Mouse (Mus musculus): ENCODE measurements at regions not wholly inside any gene's neighbourhood (a gene's known extent, or its start where the extent isn't known, plus 50 kb on each side); places are given as distances from the start of the nearest gene placed in this dataset.
"Not testable (repeated sequence)": the region's sequence is repeated elsewhere in the genome, so short reads cannot be mapped to it uniquely, and the experiment has no call there.

GRCm38 (mm10) chr13:111860931-111861330 lies 52.1 kb upstream of the Map3k1 start:
- DNase-seq (ENCODE audit: low read depth, low spot score): no peak

GRCm38 (mm10) chr13:111862316-111862715 lies 53.5 kb upstream of the Map3k1 start:
- DNase-seq (ENCODE audit: low read depth, low spot score): no peak

DNA sequence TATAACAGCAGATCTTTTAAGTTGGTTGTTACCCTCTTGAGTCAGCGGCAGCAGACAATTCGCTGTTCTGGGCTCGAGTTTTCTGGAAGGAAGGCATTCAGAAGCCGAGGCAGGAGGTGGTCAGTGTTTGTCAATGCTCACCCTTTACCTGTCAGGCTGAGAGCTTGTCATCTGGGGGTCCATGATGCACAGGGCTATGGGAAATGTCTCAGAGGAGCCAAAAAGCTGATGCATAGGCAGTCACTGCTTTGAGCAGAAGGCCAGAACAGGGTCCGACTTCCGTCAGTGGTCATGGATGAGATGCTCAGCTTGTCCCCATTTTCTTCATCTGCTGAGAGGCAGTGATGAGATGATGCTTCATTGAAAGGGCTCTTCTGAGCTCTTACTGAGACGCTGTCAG lies 57.2 kb upstream of the Map3k1 start:
- no peak for DNase-seq (ENCODE audit: low read depth, low spot score)

DNA sequence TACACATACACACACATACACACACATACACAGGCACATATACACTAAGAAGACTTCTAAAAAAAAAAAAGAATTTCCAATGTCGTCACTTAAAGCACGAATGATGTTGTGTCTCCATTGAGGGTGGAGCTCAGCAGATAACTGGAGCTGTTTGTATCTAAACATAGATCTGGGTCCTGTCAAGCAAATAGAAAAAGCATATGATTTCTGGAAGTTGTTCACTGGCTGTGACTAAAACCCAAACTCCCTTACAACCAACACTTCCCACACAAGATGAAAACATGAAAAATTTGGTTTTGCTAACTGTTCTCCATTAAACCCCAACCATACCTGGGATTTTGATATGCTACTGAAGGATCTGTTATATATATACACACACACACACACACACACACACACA lies 58.5 kb upstream of the Map3k1 start:
- no peak for DNase-seq (ENCODE audit: low read depth, low spot score)

DNA sequence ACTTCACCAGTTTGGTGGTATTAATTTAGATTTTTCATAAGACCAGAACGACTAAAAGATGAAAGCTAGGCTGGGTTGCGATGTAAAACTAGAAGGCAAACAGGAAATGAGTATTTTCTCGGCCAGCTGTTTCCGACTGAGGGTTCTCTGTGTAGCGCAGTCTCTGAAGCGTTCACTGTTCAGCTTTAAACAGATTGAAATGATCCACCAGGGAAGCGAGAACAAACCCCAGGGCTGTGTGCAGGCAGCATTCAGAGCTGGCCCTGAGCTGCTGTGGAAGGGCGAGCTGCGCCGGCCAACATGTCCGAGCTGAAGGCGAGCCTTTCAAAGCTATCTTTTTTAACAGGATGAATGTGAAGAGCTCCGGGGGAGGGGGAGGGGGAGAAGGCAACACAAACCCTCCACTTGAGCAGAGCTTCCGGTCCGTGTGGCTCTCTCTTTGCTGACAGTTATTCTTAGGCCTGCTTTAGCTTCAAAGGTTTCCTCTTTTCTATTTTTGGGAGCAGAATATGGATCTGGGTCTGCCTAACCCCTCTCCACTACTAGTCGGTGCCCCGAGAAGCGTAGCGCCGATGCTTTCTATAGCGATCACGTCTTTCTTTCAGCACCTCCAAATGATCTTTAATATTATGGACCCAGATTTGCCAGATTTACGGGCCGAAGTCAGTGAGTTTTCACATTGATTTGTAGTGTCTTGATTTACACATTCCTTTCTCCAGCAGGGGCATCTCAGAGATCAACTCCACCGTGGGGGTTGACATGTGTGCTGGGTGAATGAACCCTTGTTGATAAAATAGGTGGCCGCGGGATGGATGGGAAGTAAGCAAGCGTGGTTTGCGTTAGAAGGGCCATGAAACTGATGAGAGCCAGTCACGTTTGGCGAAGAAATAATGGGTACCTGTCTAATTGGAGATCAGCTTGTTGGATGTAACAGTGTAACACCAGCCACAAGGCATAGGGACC lies 59.3 kb upstream of the Map3k1 start:
- DNase-seq (ENCODE audit: low read depth, low spot score): peak; percentile 59

DNA sequence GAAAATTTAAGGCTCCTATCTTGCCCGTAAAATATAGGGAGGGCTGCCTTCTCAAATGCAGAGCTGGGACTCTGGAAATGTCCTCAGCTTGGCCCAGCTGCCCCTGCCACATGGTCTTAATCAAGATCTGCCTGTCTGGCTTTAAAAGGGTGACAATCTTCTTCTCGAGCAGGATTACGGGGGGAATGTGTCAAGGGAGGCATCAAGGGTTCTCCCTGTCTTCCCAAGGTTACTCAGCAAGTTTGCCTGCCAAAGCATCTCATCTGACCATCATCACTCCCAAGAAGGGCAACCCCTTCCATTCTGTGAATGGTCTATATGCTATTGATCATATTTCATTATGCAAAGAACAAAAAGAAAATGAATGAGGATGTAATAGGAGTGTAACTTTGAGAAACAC lies 60.2 kb upstream of the Map3k1 start:
- DNase-seq (ENCODE audit: low read depth, low spot score): no peak

- DNase-seq (ENCODE audit: low read depth, low spot score): no peak
Measured at GRCm38 (mm10) chr13:111869771-111870437, 61.1 kb upstream of the Map3k1 start.

DNA sequence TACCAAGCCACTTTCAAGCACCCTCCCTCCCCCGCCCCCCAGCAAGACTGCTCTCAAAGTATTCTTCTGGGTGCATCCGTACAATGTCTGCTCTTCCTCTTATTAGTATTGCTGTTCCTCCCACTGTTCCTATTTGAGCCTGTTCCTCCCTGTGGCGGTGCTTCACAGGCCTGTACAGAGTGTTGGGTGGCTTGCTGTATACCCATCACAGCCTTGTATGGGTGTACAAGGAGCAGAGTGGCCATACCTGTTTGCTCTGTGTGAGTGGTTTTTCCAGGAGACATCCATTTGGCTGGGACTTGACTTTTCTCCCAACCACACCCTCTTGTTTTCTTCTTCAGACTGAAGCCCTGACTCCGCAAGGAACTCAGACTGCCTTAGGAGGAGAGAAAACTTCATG lies 61.7 kb upstream of the Map3k1 start:
- DNase-seq (ENCODE audit: low read depth, low spot score): no peak

DNA sequence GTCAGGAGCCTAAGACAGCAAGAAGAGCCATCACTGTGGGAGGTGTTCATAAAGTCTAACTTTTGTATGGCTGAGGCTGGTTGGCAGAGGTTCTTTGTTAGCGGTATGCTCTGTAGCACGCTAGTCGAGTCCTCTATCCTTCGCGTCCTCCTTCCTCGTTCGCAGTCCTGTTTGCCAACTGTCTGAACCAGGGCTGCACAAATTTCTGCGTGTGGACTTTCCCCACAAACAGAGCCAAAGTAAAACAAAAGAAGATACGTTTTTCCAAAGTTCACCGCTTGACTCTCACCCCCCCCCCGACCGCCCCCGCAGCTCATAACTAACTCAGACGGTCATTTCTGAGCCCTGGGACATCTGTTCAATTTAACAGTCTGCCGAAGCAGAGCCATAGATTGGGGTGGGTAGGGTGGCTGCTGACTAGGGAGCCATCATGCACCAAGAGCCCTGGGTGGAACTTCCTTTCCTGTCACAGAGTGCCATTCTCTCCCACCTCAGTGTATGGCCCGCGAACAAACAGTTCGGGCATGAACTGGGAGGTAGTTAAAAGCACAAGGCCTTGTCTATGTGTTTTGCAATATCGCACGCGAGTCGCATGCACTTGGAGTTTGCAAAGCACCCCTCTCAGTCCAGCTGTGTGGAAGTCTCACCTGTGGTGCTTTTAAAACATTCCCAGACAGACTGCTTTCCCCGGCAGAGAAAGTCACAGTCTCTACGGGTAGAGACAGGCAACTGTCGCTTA lies 63.0 kb upstream of the Map3k1 start:
- no peak for DNase-seq (ENCODE audit: low read depth, low spot score)

- DNase-seq (ENCODE audit: low read depth, low spot score): no peak
Measured at GRCm38 (mm10) chr13:111874330-111874729, 65.5 kb upstream of the Map3k1 start.

- no peak for DNase-seq (ENCODE audit: low read depth, low spot score)
Measured at GRCm38 (mm10) chr13:111876404-111876803, 67.6 kb upstream of the Map3k1 start.

DNA sequence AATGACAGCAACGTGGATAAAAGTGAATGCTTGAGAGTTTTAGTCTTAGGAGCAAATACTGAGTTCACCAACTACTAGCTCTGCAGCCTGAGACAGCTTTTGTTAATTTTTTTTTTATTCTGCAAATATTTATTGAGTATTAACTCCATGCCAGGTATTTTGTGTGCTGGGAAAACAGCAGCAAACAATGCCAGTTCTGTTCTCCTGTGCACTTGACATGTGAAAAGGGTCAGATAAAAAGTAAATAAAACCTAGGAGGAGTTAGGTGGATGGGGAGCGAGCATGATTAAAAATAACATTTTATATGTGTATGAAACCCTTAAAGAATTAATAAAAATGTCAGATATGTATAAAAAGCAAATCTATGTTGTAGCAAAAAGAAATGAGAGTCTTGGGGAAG lies 68.1 kb upstream of the Map3k1 start:
- no peak for DNase-seq (ENCODE audit: low read depth, low spot score)

- not testable (repeated sequence) for DNase-seq (ENCODE audit: low read depth, low spot score)
Measured at GRCm38 (mm10) chr13:111883768-111884566, 75.2 kb upstream of the Map3k1 start.

DNA sequence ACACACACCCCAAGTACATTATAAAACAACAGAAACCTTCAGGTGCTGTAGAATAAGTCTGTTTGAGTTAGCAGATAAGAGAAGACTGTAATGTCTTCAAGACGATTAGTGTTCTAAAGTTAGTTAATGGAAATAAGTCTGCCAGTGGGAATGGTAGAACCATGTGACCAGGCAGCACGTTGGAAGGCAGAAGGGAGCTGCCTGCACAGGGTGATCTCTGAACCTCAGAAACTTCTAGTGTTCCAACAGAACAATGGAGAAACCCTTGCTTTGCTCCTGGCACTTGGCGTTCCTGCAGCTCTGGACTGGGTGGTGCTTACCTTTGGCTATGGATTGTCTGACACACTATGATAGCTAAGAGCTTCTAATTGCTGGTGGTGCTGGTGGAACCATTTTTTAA lies 82.0 kb upstream of the Map3k1 start:
- no peak for DNase-seq (ENCODE audit: low read depth, low spot score)

GRCm38 (mm10) chr13:111892141-111892540 lies 83.3 kb upstream of the Map3k1 start:
- DNase-seq (ENCODE audit: low read depth, low spot score): no peak

DNA sequence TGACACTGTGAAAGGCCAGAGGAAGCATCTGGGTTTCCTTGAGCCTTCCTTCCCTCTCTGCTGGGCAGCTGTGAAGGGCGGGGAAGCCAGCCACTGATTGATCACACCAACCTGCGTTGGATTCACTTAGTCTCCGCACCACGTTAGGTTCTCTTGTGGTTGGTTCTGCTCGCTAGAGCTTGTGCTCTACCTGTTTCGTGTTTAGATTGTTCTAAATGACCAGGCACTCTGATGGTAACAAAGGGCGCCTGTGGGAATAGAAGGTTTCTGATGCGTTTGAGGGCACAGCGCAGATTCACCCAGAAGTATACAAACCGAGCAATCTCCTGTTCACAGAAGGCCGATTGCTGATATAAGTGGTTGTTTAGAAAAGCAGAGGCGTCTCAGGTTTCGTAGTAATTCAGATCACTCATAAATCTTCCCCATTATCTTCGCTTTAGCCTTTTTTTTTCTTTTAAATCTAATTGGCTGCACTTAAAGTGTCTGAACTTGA lies 84.5 kb upstream of the Map3k1 start:
- no peak for DNase-seq (ENCODE audit: low read depth, low spot score)

GRCm38 (mm10) chr13:111894804-111895478 lies 86.1 kb upstream of the Map3k1 start:
- DNase-seq (ENCODE audit: low read depth, low spot score): no peak

GRCm38 (mm10) chr13:111896279-111896678 lies 87.5 kb upstream of the Map3k1 start:
- no peak for DNase-seq (ENCODE audit: low read depth, low spot score)

DNA sequence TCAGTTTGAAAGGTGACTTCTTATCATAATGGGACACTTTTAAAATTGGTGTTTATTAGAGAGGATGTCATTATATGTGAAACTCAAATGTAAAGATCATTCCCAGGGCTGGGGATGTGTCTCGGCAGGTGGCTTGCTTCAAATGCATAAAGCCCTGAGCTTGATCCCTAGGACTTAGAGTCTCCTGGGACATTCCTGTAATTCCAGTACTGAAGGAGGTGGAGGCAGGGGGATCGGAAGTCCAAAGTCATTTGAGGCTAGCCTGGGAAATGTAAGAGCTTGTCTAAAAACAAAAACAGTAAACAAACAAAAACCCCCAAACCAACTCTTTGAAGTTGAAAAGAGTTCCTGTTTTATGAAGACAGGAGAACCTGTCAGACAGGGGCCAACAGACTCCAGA lies 94.6 kb upstream of the Map3k1 start:
- DNase-seq (ENCODE audit: low read depth, low spot score): no peak

GRCm38 (mm10) chr13:111903931-111904330 lies 95.1 kb upstream of the Map3k1 start:
- no peak for DNase-seq (ENCODE audit: low read depth, low spot score)

Measured in embryo, embryonic 11.5 days (tissue).